Mouse (Mus musculus) retina, postnatal 1 day (tissue): ENCODE results near the gene Tpmt.

Experiments used
- DNase-seq: peaks from one replicate; pipeline ENCODE4 v3.0.0-alpha.2; 2012

Gene Tpmt

DNA sequence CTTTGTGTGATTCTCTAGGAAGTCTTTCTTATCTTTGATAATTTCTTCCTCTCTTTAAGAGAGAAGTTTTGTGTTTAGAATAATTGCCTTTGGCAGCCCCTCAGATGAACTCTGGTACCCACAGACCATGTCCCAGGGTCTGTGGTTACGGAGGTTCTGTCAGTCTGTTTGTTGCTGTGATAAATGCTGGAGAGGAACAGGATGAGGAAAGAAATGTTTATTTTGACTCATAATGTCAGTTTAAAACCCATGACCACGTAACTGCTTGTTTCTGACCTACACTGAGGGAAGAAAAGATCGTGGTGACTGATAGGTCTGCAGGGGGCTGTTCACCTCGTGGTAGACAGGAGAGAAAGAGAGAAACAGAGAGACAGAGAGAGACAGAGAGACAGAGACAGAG, 68.6 kb downstream of the Tpmt start:
- no peak for DNase-seq

DNA sequence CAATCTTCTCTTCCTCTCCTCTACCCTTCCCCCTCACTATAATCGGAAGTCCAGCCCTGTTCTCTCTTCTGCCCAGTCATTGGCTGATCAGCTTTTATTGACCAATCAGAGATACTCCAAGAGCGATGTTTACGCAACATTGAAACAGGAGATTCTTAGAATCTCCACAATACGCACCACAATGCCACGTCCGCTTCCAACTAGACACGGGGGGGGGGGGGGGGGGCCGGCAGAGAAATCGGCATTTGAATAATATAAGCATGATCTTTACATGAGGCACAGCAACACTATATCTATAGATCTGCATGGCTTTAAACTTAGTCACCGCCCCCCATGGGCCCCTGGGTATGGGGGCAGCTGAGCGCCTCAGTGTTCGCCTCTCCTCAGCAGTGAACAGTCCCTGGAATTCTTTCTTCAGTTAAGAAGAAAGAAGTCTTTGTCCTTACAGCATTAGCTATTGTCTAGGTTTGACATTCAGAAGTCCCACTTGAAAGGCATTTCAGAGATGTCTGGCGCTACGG, 69.4 kb downstream of the Tpmt start:
- peak; percentile 81 for DNase-seq
